Mouse (Mus musculus): Measurements from ENCODE around the gene Arg1. TPM values are rescaled to one million over a fixed set of nuclear protein-coding genes. Genes with fewer than 3 reads are reported as not detected.

Gene Arg1
- total and polyA plus RNA-seq, 3 experiments: not detected

DNA sequence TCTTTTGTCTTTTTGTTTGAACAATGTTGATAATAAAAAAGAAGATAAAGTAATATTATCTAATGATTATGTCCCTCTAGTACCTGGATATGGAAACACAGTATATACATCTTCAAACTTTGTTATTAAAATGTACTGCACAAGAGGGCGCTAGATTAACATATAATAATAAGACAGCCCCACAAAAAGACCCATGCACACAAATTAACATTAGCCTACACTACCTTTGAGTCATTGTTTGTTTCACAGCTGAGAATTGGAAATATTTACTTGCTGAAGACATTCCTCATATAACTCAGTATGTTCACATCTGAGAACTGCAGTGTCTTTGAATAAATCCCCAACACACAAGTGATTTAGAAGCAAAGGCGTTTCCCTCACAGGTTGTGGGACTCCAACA lies 33.8 kb upstream of the Arg1 start:
- H3K4me1 ChIP-seq (ENCODE audit: insufficient read depth, low read depth, low read length): no peaks in the 10 kb centered on the region
- no peaks in the 10 kb centered on the region for H3K36me3 ChIP-seq (replicated peaks)
- no peak for ATAC-seq (ENCODE audit: extremely low read depth, insufficient number of reproducible peaks, low FRiP score, poor library complexity, severe bottlenecking)
- H3K27me3 ChIP-seq (ENCODE audit: insufficient read depth, low read length): peaks cover 7% of the 10 kb centered on the region
- TF ChIP-seq CTCF (IDR thresholded peaks at IDR 0.05; ENCODE audit: low read depth, low read length) (no peak), GATA2 (IDR thresholded peaks at IDR 0.05; ENCODE audit: borderline replicate concordance, low read depth, low read length) (no peak)
- no peaks in the 10 kb centered on the region for H3K9me3 ChIP-seq (replicated peaks)
- no peak overlapping the region for H3K4me3 ChIP-seq (ENCODE audit: low read depth, low read length)
- DNase-seq (ENCODE audit: low spot score): no peak

DNA sequence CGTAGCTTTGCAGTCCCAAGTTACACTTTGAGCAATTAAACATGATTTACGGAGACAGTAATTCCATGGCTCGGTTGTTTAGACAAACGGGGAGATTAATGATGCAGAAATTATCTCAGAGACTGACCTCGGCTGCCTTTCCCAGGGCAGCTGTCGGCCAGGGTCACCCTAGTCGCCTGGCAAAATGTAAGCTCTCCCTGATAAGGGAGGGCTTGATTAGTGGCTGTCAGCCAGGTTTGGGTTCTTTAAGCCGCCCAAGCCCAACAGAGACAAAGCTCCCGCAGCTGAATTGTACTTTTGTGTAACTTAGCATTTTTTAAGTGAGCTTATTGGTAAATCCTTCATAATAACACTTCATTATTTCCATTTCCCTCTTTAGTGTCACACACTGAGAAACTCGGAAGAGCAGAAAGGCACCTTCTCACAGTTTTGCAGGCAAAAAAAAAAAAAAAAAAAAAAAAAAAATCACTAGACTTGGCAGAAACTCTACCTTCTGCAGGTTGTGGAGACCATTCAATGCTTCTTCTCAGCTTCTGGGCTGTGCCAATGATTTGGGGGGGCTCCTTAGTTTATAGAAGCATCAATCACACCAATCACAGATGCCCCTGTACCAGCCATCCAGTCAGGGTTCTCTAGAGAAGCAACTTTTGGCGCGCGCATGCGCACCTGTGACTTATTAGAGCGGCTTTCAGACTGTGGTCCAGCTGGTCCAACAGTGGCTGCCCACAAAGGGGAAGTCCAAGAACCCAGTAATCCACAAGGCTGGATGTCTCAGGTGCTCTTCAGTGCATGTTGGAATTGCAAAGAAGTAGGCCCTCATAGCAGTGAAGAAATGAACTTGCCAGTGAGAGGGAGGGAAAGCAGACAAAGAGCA lies 32.0 kb upstream of the Arg1 start:
- H3K4me3 ChIP-seq (ENCODE audit: low read depth, low read length): no peak overlapping the region
- H3K36me3 ChIP-seq (replicated peaks): no peaks in the 10 kb centered on the region
- DNase-seq (ENCODE audit: low spot score) (no peak), ATAC-seq (ENCODE audit: extremely low read depth, insufficient number of reproducible peaks, low FRiP score, poor library complexity, severe bottlenecking) (no peak)
- H3K9me3 ChIP-seq (replicated peaks): no peaks in the 10 kb centered on the region
- no peak for TF ChIP-seq POLR2AphosphoS5 (IDR thresholded peaks at IDR 0.05; ENCODE audit: insufficient replicate concordance, low read depth, low read length)
- no peak for TF ChIP-seq CTCF (IDR thresholded peaks at IDR 0.05; ENCODE audit: low read depth, low read length)
- no peak for TF ChIP-seq GATA2 (IDR thresholded peaks at IDR 0.05; ENCODE audit: borderline replicate concordance, low read depth, low read length)
- TF ChIP-seq TAL1 (conservative IDR thresholded peaks at IDR 0.05; ENCODE audit: low read depth, low read length): no peak
- no peak for TF ChIP-seq GATA1 (IDR thresholded peaks at IDR 0.05; ENCODE audit: borderline replicate concordance, low read length)
- H3K27me3 ChIP-seq (ENCODE audit: insufficient read depth, low read length): peaks cover 2% of the 10 kb centered on the region; the same call in 1 of the 2 replicates
- H3K4me1 ChIP-seq (ENCODE audit: insufficient read depth, low read depth, low read length): no peaks in the 10 kb centered on the region

DNA sequence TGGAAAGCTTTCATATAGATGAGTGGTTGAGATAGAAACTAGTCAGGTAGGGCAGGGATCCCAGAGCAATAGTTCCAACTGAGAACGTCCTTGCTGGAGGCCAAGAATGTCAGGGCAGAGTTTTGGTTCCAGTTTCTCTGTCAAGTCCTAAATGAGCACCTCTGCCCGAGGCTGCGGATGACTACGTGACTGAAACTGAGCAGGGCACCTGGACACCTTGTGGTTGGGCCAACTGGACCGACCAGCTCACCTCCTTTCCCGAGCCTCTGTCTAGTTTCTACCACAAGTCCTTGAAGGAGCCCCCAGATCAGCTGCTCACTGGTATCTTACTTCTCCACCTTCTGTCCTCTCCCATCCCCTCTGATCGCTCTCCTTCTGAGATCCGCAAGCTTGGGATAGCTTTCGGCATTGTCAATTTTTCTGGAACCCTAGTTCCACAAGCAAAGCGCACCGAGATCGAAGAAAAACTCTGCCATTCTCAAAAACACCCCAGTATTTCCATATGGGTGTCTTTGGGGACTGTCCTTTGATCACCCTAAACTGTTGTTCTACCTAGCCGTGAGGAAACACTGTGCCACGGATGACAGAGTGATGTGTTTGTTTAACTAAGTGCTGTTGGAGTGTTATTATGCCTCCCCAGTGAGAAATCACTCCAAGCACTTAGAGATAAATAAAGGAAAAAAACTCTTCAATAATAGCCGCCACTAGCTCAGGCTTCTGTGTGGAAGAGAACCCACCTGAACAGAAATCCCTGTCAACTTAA lies 31.2 kb upstream of the Arg1 start:
- Histone ChIP-seq H3K36me3 (replicated peaks) (no peaks in the 10 kb centered on the region), H3K27me3 (ENCODE audit: insufficient read depth, low read length) (peaks cover 2% of the 10 kb centered on the region; the same call in 1 of the 2 replicates), H3K9me3 (replicated peaks) (no peaks in the 10 kb centered on the region), H3K4me1 (ENCODE audit: insufficient read depth, low read depth, low read length) (no peaks in the 10 kb centered on the region), H3K4me3 (ENCODE audit: low read depth, low read length) (no peak overlapping the region)
- ATAC-seq (ENCODE audit: extremely low read depth, insufficient number of reproducible peaks, low FRiP score, poor library complexity, severe bottlenecking) (no peak), DNase-seq (ENCODE audit: low spot score) (no peak)
- TF ChIP-seq CTCF (IDR thresholded peaks at IDR 0.05; ENCODE audit: low read depth, low read length) (no peak), POLR2AphosphoS5 (IDR thresholded peaks at IDR 0.05; ENCODE audit: insufficient replicate concordance, low read depth, low read length) (no peak), GATA1 (IDR thresholded peaks at IDR 0.05; ENCODE audit: borderline replicate concordance, low read length) (no peak), TAL1 (conservative IDR thresholded peaks at IDR 0.05; ENCODE audit: low read depth, low read length) (no peak), GATA2 (IDR thresholded peaks at IDR 0.05; ENCODE audit: borderline replicate concordance, low read depth, low read length) (no peak)

DNA sequence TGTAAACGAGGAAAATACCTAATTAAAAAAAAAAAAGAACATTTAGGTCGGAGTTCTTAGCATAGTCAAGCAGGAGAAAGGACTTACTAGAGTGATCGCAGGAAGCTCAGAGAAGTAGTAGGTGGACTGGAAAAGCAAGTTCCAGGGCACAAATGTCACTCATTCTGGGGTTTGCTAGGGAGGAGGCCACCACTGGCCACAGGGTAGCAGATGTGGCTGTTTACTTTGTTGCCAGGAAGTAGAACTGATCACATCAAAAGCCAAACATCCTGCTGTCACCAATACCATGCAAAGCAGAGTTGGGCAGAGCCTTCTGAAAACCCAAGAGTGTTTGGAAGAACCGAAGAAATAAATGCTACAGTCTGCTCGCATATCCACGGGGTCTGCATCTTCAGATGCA lies 26.6 kb upstream of the Arg1 start:
- peaks cover 14% of the 10 kb centered on the region for H3K27me3 ChIP-seq (ENCODE audit: insufficient read depth, low read length)
- no peaks in the 10 kb centered on the region for H3K4me1 ChIP-seq (ENCODE audit: insufficient read depth, low read depth, low read length)
- TF ChIP-seq GATA1 (IDR thresholded peaks at IDR 0.05; ENCODE audit: borderline replicate concordance, low read length) (no peak), GATA2 (IDR thresholded peaks at IDR 0.05; ENCODE audit: borderline replicate concordance, low read depth, low read length) (no peak), CTCF (IDR thresholded peaks at IDR 0.05; ENCODE audit: low read depth, low read length) (no peak), TAL1 (conservative IDR thresholded peaks at IDR 0.05; ENCODE audit: low read depth, low read length) (no peak), POLR2AphosphoS5 (IDR thresholded peaks at IDR 0.05; ENCODE audit: insufficient replicate concordance, low read depth, low read length) (no peak)
- no peak overlapping the region for H3K4me3 ChIP-seq (ENCODE audit: low read depth, low read length)
- no peak for ATAC-seq (ENCODE audit: extremely low read depth, insufficient number of reproducible peaks, low FRiP score, poor library complexity, severe bottlenecking)
- H3K9me3 ChIP-seq (replicated peaks): no peaks in the 10 kb centered on the region
- no peak for DNase-seq (ENCODE audit: low spot score)
- no peaks in the 10 kb centered on the region for H3K36me3 ChIP-seq (replicated peaks)

DNA sequence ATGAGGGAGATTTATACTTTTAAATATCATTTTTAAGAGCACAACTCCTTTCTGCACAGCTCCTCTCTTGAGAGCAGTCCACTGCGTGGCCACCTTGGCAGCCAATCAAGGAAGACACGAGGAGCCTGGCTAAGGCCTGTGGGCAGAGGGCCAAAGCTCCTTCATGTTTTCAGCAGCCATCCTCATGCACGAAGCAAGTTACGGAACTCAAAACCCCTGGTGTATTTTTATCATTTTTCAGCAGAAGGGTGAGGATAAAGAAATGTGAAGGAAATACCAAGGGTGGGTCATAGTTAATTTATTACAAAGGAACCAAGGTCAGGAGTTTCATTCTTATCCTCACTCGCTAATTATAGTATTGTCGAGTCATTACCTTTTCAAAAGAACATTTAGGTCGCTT lies 25.3 kb upstream of the Arg1 start:
- no peaks in the 10 kb centered on the region for H3K4me1 ChIP-seq (ENCODE audit: insufficient read depth, low read depth, low read length)
- TF ChIP-seq POLR2AphosphoS5 (IDR thresholded peaks at IDR 0.05; ENCODE audit: insufficient replicate concordance, low read depth, low read length): no peak
- no peak for TF ChIP-seq CTCF (IDR thresholded peaks at IDR 0.05; ENCODE audit: low read depth, low read length)
- no peak for TF ChIP-seq GATA1 (IDR thresholded peaks at IDR 0.05; ENCODE audit: borderline replicate concordance, low read length)
- TF ChIP-seq TAL1 (conservative IDR thresholded peaks at IDR 0.05; ENCODE audit: low read depth, low read length): no peak
- no peak for TF ChIP-seq GATA2 (IDR thresholded peaks at IDR 0.05; ENCODE audit: borderline replicate concordance, low read depth, low read length)
- ATAC-seq (ENCODE audit: extremely low read depth, insufficient number of reproducible peaks, low FRiP score, poor library complexity, severe bottlenecking) (no peak), DNase-seq (ENCODE audit: low spot score) (no peak)
- H3K27me3 ChIP-seq (ENCODE audit: insufficient read depth, low read length): peaks cover 14% of the 10 kb centered on the region
- H3K9me3 ChIP-seq (replicated peaks): no peaks in the 10 kb centered on the region
- no peak overlapping the region for H3K4me3 ChIP-seq (ENCODE audit: low read depth, low read length)
- no peaks in the 10 kb centered on the region for H3K36me3 ChIP-seq (replicated peaks)

DNA sequence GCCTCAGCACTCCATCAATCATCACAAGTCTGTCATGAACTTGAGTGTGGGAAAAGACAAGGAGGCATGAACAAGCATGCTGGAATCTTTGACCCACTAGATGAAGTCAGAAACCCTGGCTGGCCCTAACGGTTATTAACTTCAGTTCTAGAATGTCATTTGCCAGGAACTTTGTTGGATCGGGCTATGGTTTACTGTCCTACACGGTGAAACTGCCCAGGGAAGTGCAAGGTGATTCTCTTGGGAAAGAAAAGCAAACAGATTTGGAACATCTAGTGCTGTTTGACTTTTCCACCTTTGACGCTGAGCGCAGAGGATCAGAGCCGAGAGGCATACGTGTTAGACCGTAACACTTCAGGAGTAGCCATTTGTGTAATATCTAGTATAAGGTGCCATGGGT lies 24.3 kb upstream of the Arg1 start:
- Histone ChIP-seq H3K9me3 (replicated peaks) (no peaks in the 10 kb centered on the region), H3K4me1 (ENCODE audit: insufficient read depth, low read depth, low read length) (no peaks in the 10 kb centered on the region), H3K4me3 (ENCODE audit: low read depth, low read length) (no peak overlapping the region), H3K36me3 (replicated peaks) (no peaks in the 10 kb centered on the region), H3K27me3 (ENCODE audit: insufficient read depth, low read length) (peaks cover 14% of the 10 kb centered on the region)
- DNase-seq (ENCODE audit: low spot score) (no peak), ATAC-seq (ENCODE audit: extremely low read depth, insufficient number of reproducible peaks, low FRiP score, poor library complexity, severe bottlenecking) (no peak)
- TF ChIP-seq POLR2AphosphoS5 (IDR thresholded peaks at IDR 0.05; ENCODE audit: insufficient replicate concordance, low read depth, low read length) (no peak), GATA1 (IDR thresholded peaks at IDR 0.05; ENCODE audit: borderline replicate concordance, low read length) (no peak), TAL1 (conservative IDR thresholded peaks at IDR 0.05; ENCODE audit: low read depth, low read length) (no peak), CTCF (IDR thresholded peaks at IDR 0.05; ENCODE audit: low read depth, low read length) (no peak), GATA2 (IDR thresholded peaks at IDR 0.05; ENCODE audit: borderline replicate concordance, low read depth, low read length) (no peak)
